Mouse (Mus musculus): ENCODE measurements at regions not wholly inside any gene's neighbourhood (a gene's known extent, or its start where the extent isn't known, plus 50 kb on each side); places are given as distances from the start of the nearest gene placed in this dataset.
A peak's percentile ranks its signal among the peaks of the same experiment; 100 is the strongest.

DNA sequence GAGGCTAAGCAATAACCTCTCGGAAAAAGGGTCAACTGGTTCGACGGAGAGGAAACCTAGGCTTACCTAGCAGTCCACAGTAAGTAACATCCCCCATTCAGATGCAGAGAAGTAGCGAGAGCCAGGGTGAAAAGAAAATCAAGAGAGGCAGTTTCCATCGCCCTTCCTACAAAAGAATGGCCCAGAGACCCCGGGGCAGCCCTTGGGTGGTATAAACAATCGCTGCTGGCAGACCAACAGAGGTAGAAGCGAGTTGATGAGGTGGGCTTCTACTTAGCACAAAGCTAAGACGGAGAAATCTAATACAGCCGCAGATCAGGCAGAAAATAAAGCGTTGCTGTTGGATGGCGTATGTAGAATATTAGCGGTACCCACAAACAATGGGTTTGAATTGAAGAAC, 57.8 kb upstream of the Arl15 start:
- DNase-seq (ENCODE audit: low spot score in 2 of 2), result no peak

DNA sequence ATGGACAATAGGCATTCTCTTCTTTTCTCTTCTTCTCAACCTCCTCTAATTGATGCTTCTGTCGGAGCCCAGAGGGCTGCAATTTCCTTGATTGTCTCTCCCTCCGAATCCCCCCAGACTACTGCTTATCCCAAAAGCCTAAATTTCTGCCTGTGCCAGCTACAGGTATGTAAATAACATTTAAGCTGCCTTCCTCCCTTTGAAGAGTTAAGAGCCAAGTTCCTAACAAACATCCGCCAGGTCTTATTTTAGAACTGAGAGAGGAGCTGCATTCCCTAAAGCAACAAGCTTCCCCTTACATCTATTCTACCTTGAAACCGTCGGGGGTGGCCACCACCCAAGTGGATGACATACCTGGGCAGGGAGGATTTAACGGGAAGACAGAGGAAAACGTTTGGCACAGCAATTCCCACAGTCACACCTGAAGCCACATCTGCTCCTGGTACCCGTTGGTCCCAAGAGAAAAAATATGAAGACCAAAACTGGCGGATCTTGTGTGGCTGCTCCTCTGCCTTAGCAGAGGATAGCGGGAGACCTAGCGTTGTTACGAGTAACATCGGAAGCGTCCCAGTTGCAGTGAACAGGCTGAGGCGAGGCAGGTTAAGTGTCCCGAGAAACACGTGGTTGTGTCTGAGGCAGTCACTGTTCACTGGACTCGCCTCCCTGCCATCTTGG, 58.6 kb upstream of the Arl15 start:
- DNase-seq (ENCODE audit: low spot score in 2 of 2), result no peak

DNA sequence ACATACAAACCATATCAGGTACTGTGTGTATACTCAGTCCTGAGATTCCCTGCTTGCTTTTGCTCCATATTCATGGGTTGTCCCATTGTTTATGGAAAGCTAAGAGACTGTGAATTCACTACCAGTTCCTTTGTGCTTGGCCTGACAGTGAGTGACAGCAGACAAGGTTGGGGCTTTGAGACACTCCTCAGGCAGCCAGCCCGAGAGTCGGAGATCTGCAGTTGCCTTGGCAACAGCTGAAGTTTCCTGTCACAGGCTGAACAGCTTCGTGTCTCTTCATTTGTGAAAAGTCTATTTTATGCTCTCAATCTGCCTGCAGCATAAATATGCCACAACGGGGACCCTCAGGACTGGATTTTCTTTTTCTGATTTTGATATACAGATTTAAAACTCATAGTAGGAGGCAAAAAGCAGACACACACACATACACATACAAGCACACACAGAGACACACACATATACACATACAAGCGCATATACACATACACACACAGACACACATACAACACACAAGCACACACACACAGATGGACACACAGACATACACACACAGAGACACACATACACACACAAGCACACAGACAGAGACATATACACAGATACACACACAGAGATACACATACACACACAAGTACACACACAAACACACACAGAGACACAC, 60.0 kb upstream of the Arl15 start:
- DNase-seq (ENCODE audit: low spot score in 2 of 2), result peak; percentile 49 to 50

DNA sequence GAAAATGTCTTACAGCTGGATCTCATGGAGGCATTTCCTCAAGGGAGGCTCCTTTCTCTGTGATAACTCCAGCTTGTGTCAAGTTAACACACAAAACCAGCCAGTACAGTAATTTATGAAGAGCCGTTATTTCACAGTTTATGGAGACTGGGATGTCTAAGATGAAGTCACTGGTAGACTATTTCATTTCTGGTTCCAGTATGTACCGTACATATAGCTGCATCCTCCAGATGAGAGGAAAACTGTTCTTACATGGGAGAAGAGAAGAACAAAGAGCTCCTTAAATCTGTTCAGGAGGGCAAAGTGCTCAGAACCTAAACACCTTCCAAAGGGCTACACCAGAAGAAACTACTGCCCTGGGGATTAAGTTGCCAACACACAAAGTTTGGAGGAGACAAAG, 60.6 kb upstream of the Arl15 start:
- DNase-seq (ENCODE audit: low spot score in 2 of 2), result no peak

DNA sequence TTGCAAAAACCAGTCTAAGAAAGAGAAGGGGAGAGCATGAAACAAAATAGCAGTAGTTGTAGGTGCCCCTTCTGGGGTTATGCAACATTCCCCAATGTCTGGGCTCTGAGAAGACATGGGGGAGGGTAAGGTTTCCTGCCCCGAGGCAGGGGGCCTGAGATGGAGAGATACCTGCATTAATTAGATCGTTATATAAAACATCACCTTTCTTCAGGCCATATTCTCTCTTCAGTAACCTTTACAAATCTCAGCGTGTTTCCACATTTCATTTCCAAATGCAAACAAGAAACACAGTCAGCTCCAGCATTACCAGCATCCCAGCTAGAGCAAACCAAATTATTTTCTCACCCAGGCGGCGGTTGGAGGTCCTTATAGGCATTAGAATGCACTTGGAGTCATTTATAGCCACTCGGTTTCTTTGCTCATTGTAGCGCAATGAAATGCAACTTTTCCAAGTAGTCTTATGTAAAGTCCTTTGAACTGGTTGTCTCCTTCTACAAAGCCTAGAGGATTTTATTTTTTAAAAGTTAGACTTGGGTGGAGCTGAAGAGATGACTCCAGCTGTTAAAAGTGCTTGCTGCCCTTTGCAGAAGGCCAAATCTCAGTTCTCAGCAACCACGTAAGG, 63.4 kb upstream of the Arl15 start:
- no peak for DNase-seq (ENCODE audit: low spot score in 2 of 2)

DNA sequence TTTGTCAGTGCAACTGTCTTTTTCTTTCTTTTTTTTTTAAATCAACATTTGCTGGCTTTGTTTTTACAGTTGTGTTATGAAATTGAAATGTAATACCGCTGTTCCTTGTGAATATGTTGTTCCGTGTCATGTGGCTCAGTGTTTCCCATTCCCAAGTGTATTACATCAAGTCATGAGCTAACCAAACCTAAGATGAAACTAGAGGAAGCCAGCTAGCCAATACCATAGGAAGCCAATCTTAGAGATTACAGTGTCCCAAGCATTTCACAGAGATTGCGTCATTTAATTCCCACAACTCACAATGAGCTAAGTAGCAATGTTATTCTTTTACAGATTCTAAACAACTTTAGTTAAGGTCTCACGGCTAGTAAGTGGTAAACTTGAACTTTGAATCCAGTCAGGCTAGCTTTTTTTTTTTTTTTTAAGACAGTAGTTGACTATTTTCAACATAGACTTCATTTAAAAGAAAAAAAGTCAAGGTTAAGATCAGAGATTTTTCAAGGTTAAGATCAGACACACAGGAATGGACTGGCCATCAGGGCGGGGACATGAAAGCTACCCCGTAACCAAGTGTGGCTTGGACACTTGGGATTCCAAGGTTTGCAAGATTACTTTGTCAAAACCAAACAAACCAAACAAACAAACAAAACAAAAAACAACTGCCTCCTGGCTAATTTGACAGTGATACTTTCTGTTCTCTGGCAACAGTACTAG, 64.1 kb upstream of the Arl15 start:
- DNase-seq (ENCODE audit: low spot score in 2 of 2), result no peak

DNA sequence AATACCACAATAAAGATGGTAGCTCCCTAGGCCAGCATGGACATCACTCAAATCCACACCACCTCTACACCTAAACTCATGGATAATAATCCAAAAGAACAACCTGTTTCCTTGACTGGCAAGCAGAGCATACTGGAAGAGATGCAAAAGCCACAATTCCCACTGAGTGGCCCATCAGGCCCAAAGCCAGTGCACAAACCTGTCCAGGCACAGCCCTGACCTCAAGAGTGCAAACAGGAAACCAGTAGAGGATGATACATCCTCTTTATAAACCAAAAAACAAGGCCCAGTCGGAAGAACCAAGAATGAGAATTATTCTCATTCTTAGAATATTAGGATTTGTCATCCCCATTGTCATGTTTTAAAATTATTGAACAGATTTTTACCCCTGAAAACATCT, 64.7 kb upstream of the Arl15 start:
- DNase-seq (ENCODE audit: low spot score in 2 of 2), result no peak

DNA sequence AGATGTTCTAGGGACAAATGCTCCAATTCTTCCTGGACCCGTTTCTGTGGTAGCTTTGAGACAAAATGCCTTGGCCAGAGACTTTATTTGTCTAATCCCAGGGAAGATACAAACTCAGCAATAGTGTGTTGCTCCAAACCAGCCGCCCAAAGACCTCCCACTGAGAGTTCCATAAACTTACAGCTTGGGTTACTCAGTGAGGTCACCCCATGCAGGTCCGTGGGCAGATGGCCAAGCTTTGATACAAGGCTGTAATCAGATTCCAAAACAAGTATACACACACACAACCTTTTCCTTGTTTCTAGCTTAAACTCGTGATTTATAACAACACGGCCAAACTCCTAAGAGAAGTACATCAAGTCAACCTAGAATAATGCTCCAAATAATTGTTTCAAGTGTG, 64.6 kb upstream of the Hspb3 start:
- peak in 1 of 2 experiments; percentile 34 for DNase-seq (ENCODE audit: low spot score in 2 of 2)

DNA sequence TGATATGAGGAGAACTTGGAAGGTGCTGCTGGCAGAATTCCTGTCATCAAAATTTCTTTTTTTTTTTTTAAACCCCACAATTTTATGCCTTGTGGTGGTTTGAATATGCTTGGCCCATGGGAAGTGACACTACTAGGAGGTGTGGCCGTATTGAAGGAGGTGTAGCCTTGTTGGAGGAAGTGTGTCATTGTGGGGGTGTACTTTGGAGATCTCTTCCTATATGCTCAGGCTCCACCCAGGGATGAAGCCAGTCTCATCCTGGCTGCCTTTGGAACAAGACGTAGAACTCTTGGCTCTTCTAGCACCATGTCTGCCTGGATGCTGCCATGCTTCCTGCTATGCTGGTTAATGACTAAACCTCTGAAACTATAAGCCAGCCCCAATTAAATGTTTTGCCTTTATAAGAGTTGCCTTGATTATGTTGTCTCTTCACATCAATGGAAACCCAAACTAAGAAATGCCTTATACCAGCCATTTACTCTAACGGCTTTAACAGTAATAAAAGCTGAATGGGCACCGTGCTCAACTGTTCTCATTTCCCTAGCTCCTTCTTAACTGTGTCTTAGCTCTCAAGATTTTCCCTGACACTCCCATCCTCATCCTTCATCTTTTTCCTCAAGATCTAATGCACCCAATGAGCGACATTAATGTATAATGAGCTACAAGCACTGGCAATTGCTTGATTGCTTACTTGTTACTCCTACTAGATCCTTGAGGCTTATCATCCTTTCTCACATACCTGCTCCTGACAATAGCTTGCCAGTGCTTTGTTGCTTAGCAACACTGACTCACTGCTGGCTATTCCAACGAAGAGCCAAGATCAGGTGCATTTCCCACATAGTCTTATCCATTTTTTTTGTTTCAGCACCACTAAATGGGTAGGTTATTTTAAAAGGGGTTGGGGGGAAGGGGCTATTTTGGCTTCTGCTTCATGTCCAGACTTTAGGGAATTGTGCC, 61.7 kb upstream of the Hspb3 start:
- no peak for DNase-seq (ENCODE audit: low spot score in 2 of 2)

DNA sequence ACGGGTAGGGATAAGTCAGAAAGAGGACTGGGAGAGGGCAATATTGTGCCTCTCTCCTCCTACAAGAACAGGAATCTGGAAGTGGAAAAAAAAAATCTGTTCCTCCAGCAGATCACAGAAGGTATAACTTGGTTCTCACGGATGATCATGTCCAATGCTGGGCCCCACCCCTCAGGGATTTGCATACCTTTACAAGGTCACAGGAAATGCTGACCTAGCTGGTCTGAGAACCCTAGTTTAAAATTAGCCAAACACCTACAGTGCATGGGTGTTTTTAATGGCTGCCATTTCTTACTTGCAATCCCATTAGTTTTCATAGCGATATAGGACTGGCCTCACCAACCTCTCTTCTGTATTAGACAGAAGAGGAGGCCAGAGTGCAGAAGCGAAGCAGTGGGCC, 51.8 kb upstream of the Hspb3 start:
- no peak for DNase-seq (ENCODE audit: low spot score in 2 of 2)

DNA sequence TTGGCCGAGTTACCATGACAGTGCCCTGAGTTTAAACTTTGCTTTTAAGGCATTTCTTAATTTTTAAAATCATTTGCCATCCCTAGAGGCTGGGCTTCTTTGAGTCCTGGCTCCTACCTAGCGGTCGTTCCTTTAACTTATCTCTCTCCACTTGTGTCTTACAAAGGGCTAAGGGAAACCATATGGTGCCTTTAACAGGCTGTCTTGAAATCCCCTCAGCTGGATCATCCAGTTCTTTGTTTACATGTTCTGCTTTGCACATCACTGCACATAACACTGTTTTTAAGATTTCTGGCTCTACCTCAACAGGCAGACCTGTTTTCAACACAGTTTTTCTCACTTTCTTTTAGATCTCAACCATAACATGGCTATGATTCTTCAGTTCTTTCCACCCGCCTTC, 50.4 kb upstream of the Hspb3 start:
- DNase-seq (ENCODE audit: low spot score in 2 of 2), result no peak

Measured in frontal cortex, postnatal 10 days (tissue).